Mouse (Mus musculus) CD4-positive, CD25-positive, alpha-beta regulatory T cell, adult 2 months (primary cell): ENCODE measurements around the gene March4.

ENCODE experiments used
- DNase-seq: peaks from one replicate; pipeline ENCODE4 v3.0.0-alpha.2; 2012; ENCODE audit warnings: low read depth, low spot score

The March4 gene

GRCm38 (mm10) chr1:72399720-72400401, 136.9 kb downstream of the March4 start:
- DNase-seq = no peak

- DNase-seq = no peak
Measured at GRCm38 (mm10) chr1:72390420-72390819, 146.3 kb downstream of the March4 start.

- DNase-seq = no peak
Measured at GRCm38 (mm10) chr1:72383651-72384050, 153.1 kb downstream of the March4 start.

DNA sequence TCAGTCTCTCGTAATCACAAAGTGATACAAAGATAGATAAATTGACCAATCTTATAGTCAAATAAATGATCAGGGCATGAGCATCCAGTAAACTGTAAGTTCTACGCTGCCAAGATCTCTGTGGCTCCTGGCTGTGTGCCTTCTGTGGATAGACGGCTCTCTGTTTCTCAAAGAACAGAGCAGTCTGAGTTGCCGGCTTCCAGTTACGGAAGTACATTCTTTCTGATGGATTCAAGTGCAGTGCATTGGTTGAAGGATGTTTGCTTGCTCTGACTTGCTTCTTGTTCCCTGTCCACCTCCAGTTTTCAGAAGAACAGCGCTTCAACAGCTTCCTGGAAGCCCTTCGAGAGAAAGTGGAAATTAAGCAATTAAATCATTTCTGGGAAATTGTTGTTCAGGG, 153.7 kb downstream of the March4 start:
- DNase-seq = no peak

DNA sequence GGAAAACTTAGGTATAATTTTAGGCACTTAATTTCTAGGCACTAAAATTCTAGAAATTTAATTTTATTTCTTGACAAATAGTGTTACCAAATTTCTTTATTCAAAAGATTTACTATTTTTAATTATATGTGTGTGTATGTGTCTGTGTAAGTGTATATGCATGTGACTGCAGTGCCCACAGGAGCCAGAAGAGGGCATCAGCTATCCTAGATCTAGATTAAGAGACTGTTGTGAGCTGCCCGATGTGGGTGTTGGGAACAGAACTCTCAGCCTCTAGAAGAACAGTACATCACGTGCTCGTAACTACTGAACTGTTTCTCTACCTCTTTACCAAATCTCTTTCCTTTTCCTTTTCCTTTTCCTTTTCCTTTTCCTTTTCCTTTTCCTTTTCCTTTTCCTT, 156.2 kb downstream of the March4 start:
- DNase-seq = no peak

DNA sequence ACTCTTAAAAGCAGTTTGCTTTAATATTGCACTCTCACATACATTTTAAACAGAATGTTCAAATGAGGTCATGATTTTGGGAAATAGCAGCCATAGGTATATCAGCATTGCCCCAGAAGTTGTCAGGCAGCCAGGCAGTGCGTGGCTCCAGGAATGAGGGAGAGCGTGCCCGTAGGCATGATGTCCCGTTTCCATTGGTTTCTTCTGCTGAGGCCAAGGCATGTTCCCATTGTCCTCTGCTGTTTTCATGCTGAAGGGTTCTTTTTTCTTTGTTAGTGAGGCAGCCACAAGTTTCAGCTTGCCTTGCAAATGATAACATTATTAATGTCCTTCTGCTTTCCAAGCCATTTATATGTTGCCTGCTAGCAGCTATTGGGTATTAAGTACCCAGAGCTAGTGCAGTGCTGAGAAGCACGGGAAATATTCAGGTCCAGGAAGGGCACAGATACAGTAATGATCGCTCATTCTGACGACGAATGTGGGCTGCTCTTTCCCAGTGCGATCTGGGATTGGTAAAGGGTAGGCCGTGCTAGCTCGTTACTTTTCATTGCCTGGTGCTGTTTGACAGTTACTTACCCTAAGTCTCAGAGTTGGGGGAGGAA, 156.9 kb downstream of the March4 start:
- DNase-seq = no peak

DNA sequence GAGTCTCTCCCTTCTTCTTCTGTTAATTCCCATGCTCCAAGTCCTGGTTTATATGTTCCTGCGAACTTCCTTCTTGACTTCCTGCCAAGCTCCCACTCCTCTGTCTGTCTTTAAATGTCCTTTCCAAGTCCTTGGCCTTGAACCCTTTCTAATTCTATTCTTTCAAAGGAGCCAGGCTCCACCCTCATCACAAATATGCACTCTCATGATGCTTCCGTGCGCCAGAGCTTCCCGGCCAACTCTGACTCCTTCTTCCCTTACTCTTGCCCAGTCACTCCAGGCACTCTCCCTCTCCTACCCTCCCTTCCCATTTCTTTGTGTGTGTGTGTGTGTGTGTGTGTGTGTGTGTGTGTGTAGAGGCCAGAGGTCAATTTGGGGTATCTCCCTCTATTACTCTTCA, 158.6 kb downstream of the March4 start:
- DNase-seq = no peak
